Mouse (Mus musculus): ENCODE results near the gene Dmrt1.
"Not testable (repeated sequence)": the region's sequence is repeated elsewhere in the genome, so short reads cannot be mapped to it uniquely, and the experiment has no call there.

Dmrt1 gene

GRCm38 (mm10) chr19:25505360-25506196, at the start of gene Dmrt1:
TSS of gene Dmrt1 (plus strand) at chr19:25505618.
- DNase-seq, result peak in 1 of 2 experiments; percentile 39

- no peak for DNase-seq
Observed at GRCm38 (mm10) chr19:25460760-25461159, 44.7 kb upstream of the Dmrt1 start.

- no peak for DNase-seq
Observed at GRCm38 (mm10) chr19:25461553-25462320, 43.7 kb upstream of the Dmrt1 start.

- DNase-seq, result not testable (repeated sequence)
Observed at GRCm38 (mm10) chr19:25475806-25476205, 29.6 kb upstream of the Dmrt1 start.

- no peak for DNase-seq
Observed at GRCm38 (mm10) chr19:25479152-25479669, 26.2 kb upstream of the Dmrt1 start.

- no peak for DNase-seq
Observed at GRCm38 (mm10) chr19:25480820-25481219, 24.6 kb upstream of the Dmrt1 start.

DNA sequence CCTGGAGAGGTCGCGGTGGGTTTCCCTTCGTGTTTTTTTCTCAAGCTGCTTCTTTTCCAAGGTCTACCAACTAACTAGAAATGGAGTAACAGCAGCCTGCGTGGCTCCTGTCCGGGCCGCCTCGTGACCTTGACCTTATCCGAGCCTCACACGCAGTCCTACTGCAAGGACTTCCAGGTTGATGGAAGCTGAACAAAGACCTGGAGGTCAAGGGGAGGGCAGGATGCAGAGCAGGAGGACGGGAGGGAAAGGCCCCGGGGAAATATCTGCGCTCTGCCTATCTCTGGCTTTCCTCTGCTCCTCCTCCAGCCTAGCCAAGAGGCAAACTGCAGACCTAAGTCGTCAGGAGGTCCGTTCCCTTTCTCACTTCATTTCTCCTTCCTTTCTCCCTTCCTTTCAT, 18.9 kb upstream of the Dmrt1 start:
- no peak for DNase-seq

DNA sequence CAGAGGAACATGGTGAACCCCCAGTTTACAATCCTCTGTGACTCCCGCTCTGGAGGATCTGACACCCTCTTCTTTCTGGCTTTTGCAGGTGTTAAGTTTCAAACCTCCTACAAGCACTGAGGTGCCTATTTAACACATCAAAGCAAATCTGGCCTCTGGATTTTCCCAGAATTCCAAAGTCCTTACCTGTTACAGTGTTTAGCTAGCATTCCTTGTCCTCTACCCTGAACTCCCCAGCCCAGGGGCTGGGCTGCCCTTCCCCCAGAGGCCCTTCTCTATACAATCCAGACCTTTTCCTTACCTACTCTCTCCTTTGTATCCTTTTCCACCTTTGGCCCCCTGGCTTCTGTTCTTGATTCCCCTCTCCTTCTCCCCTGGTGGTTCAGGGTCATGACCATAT, 18.1 kb upstream of the Dmrt1 start:
- DNase-seq, result no peak

- DNase-seq, result no peak
Observed at GRCm38 (mm10) chr19:25488546-25488945, 16.9 kb upstream of the Dmrt1 start.

GRCm38 (mm10) chr19:25489546-25489945, 15.9 kb upstream of the Dmrt1 start:
- no peak for DNase-seq

- no peak for DNase-seq
Observed at GRCm38 (mm10) chr19:25497434-25497833, 8.0 kb upstream of the Dmrt1 start.

DNA sequence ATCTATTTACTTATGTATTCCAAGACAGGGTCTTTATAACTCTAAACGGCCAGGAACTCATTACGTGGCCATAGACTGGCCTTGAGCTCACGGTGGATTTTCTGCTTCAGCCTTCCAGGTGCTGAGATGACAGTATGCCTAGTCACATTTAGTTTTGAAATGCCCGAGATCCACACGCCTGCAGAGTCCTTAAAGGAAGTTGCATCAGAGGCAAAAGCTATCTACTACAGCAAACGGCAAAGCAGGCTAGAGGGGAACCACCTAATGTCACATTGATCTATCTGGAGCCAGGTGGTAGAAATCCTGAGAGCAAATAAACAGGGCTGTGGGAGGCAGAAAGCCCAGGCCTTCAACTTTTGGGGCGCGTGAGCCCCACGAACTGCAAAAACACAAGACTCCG, 540 bp upstream of the Dmrt1 start:
- no peak for DNase-seq

DNA sequence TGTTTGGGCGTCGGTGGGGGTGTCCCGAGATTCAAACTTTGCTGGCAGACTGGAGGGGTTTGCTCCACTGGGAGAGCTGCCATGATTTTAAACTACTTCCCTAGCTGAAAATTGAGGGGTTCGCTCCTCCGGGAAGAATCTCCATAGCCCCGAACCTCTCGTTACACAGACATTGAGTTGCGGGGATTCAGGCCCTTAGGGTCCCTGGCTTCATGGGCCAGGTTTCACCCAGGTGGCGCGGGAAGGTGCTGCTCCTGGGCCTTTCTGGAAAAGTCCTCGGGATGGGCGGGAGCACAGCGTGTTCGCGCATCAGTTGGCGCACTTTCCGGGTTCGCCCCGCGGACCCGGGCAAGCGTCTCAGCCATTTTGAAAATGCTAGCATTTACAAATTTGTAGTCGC, 1.2 kb downstream of the Dmrt1 start:
- DNase-seq, result no peak

DNA sequence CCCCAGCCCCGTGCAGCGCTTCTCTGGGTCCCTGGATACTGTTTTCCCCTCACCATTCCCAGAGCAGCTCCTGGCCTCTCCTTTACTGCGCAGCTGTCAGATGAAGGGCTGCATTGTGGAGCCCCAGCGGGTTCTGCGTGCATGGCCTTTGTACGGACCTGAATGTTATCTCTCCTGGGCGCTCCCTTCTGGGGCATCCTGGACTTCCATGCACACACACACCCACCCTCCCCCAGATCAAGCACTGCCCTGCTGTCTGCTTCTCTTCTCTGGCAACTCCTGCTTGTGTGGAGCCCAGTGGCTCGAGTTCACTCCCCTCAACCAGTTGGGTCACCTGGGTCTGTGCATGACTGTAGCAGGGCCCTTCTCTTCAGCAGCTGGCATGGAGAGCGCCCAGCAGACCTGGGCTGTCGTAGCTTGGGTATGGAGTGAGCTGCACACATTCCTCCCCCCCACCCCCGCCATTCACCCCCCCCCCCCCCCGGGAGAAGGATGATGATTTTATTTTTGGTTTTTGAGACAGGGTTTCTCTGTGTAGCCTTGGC, 9.6 kb downstream of the Dmrt1 start:
- no peak for DNase-seq

DNA sequence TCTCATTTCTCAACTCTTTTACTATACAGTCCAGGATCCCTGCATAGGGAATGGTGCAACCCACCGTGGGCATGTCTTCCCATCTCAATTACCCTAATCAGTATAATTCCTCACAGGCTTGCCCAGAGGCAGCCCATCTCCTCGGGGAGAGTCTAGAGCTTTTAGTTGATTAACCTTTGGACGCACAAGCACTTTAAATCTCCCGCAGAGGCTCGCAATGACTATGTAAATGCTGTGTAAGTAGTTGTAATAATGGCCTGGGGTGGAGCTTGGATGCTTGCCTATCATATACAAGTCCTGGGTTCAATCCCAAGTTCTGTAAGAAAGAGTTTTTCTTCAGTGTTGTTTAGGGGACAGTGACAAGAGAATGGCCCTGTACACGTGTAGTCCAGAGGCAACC, 18.7 kb downstream of the Dmrt1 start:
- no peak for DNase-seq

- DNase-seq, result no peak
Observed at GRCm38 (mm10) chr19:25525726-25526125, 20.3 kb downstream of the Dmrt1 start.

DNA sequence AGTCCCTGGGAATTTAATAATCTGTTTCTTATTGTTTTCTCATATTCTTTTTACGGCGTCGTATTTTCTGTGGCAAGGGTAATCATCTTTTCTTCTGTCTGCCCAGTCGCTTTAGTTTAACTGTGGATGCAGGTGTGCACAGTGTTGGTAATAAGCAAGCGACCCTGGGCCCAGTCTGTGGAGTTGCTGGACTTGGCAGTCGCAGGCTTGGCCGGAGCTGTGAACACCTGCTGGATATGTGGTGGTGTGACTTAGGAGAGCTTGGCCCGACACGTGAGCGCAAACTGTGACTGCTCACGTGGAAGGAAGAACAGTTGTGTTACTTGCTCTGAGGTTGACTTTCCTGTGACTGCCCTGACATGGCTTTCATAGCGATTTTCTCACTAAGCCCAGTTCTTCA, 24.3 kb downstream of the Dmrt1 start:
- no peak for DNase-seq

DNA sequence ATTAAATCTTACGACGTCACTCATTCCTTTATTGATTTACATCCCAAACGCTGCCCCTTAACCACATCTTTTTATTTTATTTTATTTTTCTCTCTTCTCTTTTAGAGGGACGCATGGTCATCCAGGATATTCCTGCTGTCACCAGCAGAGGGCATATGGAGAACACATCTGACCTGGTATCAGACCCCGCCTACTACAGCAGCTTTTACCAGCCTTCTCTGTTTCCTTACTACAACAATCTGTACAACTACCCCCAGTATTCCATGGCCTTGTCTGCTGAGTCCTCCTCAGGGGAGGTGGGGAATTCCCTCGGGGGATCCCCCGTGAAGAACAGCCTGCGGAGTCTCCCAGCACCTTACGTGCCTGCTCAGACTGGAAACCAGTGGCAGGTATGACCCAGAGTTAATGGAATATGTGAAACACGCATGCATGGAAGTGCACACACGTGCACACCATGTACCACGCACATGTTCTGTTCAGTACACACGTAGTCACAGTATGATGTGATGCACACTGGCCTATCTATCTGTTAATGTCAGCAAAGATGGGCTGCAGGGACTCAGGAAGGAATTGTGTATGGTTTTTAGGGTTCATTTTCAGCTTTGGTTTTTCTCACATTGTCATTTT, 40.4 kb downstream of the Dmrt1 start:
- peak; percentile 51 to 72 for DNase-seq

DNA sequence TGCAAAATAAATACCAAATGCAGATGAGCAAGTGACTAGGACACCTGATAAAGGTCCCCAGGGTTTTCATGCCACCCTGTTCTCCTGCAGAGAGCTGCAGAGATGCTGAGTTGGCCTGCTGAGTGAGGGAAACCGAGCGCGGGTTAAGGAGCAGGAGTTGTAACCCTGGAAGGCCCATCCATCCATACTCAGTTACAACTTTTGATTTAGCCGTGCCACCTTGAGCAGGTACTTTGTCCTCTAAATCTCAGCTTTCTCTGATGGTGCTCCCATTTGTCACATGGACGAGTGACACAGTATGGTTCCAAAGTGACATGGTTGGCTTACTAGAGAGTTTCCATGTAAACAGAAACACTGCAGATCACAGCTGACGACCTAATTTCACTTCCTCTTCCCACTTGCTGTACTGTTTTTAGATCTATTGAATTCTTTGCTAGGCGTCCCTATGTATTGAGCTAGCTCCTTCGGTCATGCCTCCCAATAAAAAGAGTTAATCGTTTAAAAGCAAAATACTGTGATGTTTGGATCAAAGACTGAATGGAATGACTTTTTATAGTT, 41.7 kb downstream of the Dmrt1 start:
- DNase-seq, result no peak

DNA sequence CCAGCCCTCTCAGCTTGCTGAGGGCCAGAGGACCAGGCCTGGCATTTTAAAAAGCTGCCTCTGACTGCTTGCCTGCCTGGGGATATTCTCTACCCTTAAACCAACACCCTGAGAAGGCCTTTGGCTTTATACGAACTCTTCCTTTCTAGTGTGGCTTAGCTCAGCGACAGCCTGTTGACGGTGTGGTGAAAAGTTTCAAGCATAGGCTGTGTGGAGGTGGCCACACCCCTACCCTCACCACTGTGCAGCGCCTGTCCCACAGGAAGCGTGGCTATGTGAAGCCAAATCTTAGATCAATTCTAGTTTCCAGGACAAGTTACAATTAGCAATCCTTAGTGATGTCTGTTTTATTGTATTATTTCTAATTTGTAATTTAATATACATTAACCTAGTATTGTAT, 44.9 kb downstream of the Dmrt1 start:
- DNase-seq, result no peak

- no peak for DNase-seq
Observed at GRCm38 (mm10) chr19:25551053-25551452, 45.6 kb downstream of the Dmrt1 start.

- no peak for DNase-seq
Observed at GRCm38 (mm10) chr19:25564430-25564829, 59.0 kb downstream of the Dmrt1 start.

- no peak for DNase-seq
Observed at GRCm38 (mm10) chr19:25569778-25570177, 64.4 kb downstream of the Dmrt1 start.

Measured in kidney, postnatal 25 days (tissue).